Mouse (Mus musculus): ENCODE data around the gene Por. TPM values are rescaled to one million over a fixed set of nuclear protein-coding genes. Genes with fewer than 3 reads are reported as not detected.

Gene Por
- polyA plus RNA-seq, 1 experiment from 2014 or later, result 66.8 TPM

DNA sequence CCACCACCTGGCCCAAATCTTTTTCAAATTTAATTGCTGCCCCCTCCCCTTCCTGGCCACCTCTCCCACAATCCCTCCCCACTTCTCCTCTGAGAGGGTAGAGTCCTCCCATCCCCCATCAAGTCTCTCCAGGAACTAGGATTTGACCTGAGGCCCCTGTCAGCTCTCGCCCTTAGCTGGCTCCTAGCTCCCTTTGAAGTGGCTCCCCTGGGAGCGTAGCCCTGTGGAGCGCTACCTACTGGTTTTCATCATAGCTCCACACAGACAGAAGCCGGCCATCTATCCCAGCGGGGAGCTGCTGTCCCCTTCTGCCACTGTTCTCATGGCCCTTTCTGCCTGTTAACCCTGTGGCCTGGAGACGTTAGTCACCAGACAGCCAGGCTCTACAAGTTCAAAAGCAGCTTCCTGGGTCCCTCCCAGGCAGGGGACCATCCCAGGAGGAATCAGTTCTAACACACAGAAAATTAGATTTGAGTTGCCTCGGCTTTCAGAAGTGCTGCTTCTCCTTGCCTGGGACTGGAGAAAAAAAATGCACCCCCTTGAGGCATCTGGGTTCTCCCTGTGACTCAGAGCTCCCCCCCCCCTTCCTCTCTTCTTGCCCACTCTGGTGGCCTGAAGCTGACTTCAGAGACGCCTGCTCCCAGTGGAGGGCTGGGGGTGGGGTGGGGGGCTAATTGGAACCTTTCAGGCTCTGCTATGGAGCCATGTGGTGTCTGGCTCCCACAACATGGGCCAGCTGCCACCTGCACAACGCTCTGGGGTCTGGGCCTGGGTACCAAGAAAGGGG, 54.9 kb downstream of the Por start:
- H3K4me1 ChIP-seq, result peaks cover 59% of the 10 kb centered on the region

DNA sequence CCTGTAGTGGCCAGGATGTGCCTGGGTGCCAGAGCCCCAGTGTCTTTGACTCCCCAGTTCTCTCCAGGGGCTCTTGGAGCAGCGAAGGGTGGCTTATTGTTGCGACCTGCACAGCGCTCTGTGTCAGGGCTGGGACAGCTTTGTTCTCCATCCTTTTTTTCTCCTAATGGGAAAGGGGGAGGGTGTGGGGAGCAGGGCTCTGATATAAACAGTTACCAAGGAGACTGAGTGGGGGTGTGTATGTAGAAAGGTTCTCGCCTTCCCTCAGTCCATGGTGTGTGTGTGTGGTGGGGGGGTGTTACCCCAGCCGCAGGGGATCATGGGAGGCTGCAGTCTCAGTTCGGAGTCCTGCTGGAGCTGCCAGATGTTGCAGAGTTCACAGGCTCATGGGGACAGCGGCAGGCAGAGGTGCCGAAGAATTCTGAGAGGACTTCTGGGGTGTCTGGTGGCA, 55.6 kb downstream of the Por start:
- H3K4me1 ChIP-seq, result peaks cover 55% of the 10 kb centered on the region
- peak overlapping the region; percentile 39 for H3K4me3 ChIP-seq
- H3K27me3 ChIP-seq (ENCODE audit: insufficient read depth, poor library complexity, severe bottlenecking), result no peaks in the 10 kb centered on the region
- H3K27ac ChIP-seq, result peak overlapping the region; percentile 43
- H3K36me3 ChIP-seq, result peaks cover 28% of the 10 kb centered on the region
- 15% methylated on average over 8 of the region's 8 CpGs for whole genome bisulfite sequencing
- DNase-seq (ENCODE audit: low spot score), result no peak
- H3K9me3 ChIP-seq, result no peaks in the 10 kb centered on the region

More for the DNA sequence above, 54.9 kb downstream of the Por start:
- Histone ChIP-seq H3K9me3 (no peaks in the 10 kb centered on the region), H3K4me3 (0 out of 2 replicates have a peak overlapping the region, but pooled peaks have one; percentile 39), H3K36me3 (peaks cover 26% of the 10 kb centered on the region), H3K27ac (peak overlapping the region; percentile 43), H3K27me3 (ENCODE audit: insufficient read depth, poor library complexity, severe bottlenecking) (no peaks in the 10 kb centered on the region)
- 10% methylated on average over 9 of the region's 9 CpGs for WGBS
- DNase-seq (ENCODE audit: low spot score), result no peak

- 36% methylated on average over 6 of the region's 6 CpGs for WGBS
- H3K9me3 ChIP-seq, result no peaks in the 10 kb centered on the region
- H3K36me3 ChIP-seq, result peaks cover 33% of the 10 kb centered on the region
- peaks cover 55% of the 10 kb centered on the region for H3K4me1 ChIP-seq
- H3K27me3 ChIP-seq (ENCODE audit: insufficient read depth, poor library complexity, severe bottlenecking), result no peaks in the 10 kb centered on the region
- H3K4me3 ChIP-seq, result peak overlapping the region; percentile 39
- peak overlapping the region; percentile 52 for H3K27ac ChIP-seq
- DNase-seq (ENCODE audit: low spot score), result no peak
These were observed 56.2 kb downstream of the Por start for GRCm38 (mm10) chr5:135725991-135726390.

DNA sequence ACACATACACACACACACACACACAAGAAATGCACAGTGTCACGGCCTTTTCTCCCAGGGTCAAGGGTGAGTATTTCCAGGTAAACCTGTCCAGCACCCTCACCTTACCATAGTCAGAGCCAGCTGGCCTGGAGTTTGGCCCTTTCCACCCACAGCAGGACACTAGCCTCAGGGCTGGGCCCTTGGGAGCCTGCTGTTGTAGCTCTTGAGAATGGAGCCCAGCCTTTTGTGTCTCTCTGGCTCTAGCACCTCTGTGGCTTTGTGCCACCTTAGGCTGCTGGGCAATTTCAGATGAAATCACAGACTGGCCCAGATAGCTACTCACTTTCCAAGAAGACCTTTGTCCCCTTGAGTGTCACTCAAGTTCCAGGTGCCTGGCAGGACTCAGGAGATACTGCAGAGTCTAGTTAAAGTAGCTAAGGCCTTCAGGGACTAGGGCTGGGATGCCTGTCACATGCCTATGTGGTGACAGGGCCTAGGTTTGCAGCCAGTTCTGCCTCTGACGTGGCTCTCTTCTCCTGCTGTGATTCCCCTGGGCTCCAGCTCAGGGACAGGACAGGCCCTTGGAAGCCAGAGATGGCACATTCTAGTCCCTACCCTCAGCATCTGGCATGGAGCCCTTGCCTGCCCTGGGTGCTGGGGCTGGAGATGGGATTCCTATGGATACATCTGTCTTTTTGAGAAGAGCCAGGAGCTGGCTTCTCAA, 57.0 kb downstream of the Por start:
- DNase-seq (ENCODE audit: low spot score), result no peak
- Histone ChIP-seq H3K4me1 (peaks cover 55% of the 10 kb centered on the region), H3K4me3 (no peak overlapping the region), H3K27me3 (ENCODE audit: insufficient read depth, poor library complexity, severe bottlenecking) (no peaks in the 10 kb centered on the region), H3K36me3 (peaks cover 39% of the 10 kb centered on the region), H3K27ac (peak overlapping the region; percentile 52; the same call in 1 of the 2 replicates), H3K9me3 (no peaks in the 10 kb centered on the region)
- 64% methylated on average over 2 of the region's 2 CpGs for WGBS

GRCm38 (mm10) chr5:135727871-135728270, 58.0 kb downstream of the Por start:
- H3K36me3 ChIP-seq, result peaks cover 46% of the 10 kb centered on the region
- H3K27me3 ChIP-seq (ENCODE audit: insufficient read depth, poor library complexity, severe bottlenecking), result no peaks in the 10 kb centered on the region

DNA sequence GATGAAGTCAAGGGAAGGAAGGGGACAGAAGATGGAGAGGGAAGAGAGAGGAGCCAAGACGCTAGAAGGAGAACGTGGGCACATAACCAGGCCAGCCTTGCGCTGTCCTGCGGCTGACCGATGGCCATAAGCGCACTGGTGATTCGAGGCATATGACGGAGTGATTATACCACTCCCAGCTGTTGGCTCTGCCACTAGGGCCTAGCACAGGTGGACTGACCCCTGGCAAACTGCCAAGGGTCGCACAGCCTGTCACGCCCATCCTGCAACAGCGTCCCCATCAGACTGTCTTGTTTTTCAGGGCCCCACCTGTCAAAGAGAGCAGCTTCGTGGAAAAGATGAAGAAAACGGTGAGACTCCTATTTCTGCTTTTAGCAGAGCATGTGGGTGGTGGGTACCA, 58.5 kb downstream of the Por start:
- Histone ChIP-seq H3K9me3 (no peaks in the 10 kb centered on the region), H3K27me3 (ENCODE audit: insufficient read depth, poor library complexity, severe bottlenecking) (no peaks in the 10 kb centered on the region), H3K27ac (no peak overlapping the region), H3K4me1 (peaks cover 40% of the 10 kb centered on the region), H3K4me3 (no peak overlapping the region), H3K36me3 (peaks cover 50% of the 10 kb centered on the region)
- DNase-seq (ENCODE audit: low spot score), result no peak
- 91% methylated on average over 13 of the region's 13 CpGs for WGBS

More at GRCm38 (mm10) chr5:135727871-135728270, 58.0 kb downstream of the Por start:
- WGBS, result 91% methylated on average over 9 of the region's 9 CpGs
- DNase-seq (ENCODE audit: low spot score), result no peak
- Histone ChIP-seq H3K27ac (no peak overlapping the region), H3K4me3 (no peak overlapping the region), H3K9me3 (no peaks in the 10 kb centered on the region), H3K4me1 (peaks cover 45% of the 10 kb centered on the region)

- 91% methylated on average over 13 of the region's 13 CpGs for WGBS
- no peaks in the 10 kb centered on the region for H3K9me3 ChIP-seq
- peaks cover 60% of the 10 kb centered on the region for H3K36me3 ChIP-seq
- DNase-seq (ENCODE audit: low spot score), result no peak
- H3K27me3 ChIP-seq (ENCODE audit: insufficient read depth, poor library complexity, severe bottlenecking), result no peaks in the 10 kb centered on the region
- peaks cover 31% of the 10 kb centered on the region for H3K4me1 ChIP-seq
- H3K4me3 ChIP-seq, result no peak overlapping the region
- no peak overlapping the region for H3K27ac ChIP-seq
These were observed 59.5 kb downstream of the Por start for GRCm38 (mm10) chr5:135729351-135729750.

GRCm38 (mm10) chr5:135730278-135730677, 60.4 kb downstream of the Por start:
- H3K27ac ChIP-seq, result no peak overlapping the region
- no peak for DNase-seq (ENCODE audit: low spot score)
- no peaks in the 10 kb centered on the region for H3K9me3 ChIP-seq
- H3K4me1 ChIP-seq, result peaks cover 21% of the 10 kb centered on the region
- no peak overlapping the region for H3K4me3 ChIP-seq
- H3K27me3 ChIP-seq (ENCODE audit: insufficient read depth, poor library complexity, severe bottlenecking), result no peaks in the 10 kb centered on the region
- 93% methylated on average over 10 of the region's 10 CpGs for WGBS
- H3K36me3 ChIP-seq, result peaks cover 70% of the 10 kb centered on the region

GRCm38 (mm10) chr5:135730916-135731315, 61.1 kb downstream of the Por start:
- 88% methylated on average over 10 of the region's 10 CpGs for WGBS
- no peak overlapping the region for H3K4me3 ChIP-seq
- no peak overlapping the region for H3K27ac ChIP-seq
- H3K9me3 ChIP-seq, result no peaks in the 10 kb centered on the region
- no peak for DNase-seq (ENCODE audit: low spot score)
- no peaks in the 10 kb centered on the region for H3K27me3 ChIP-seq (ENCODE audit: insufficient read depth, poor library complexity, severe bottlenecking)
- peaks cover 15% of the 10 kb centered on the region for H3K4me1 ChIP-seq
- H3K36me3 ChIP-seq, result peaks cover 76% of the 10 kb centered on the region

- Histone ChIP-seq H3K27ac (no peak overlapping the region), H3K27me3 (ENCODE audit: insufficient read depth, poor library complexity, severe bottlenecking) (no peaks in the 10 kb centered on the region), H3K4me3 (no peak overlapping the region), H3K36me3 (peaks cover 80% of the 10 kb centered on the region), H3K4me1 (peaks cover 11% of the 10 kb centered on the region), H3K9me3 (no peaks in the 10 kb centered on the region)
- no peak for DNase-seq (ENCODE audit: low spot score)
- 89% methylated on average over 16 of the region's 16 CpGs for WGBS
These were observed 61.5 kb downstream of the Por start for GRCm38 (mm10) chr5:135731322-135731721.

GRCm38 (mm10) chr5:135733071-135733470, 63.2 kb downstream of the Por start:
- Histone ChIP-seq H3K36me3 (peaks cover 90% of the 10 kb centered on the region), H3K27me3 (ENCODE audit: insufficient read depth, poor library complexity, severe bottlenecking) (no peaks in the 10 kb centered on the region), H3K9me3 (no peaks in the 10 kb centered on the region), H3K4me3 (no peak overlapping the region), H3K4me1 (peaks cover 3% of the 10 kb centered on the region; the same call in 1 of the 2 replicates), H3K27ac (no peak overlapping the region)
- DNase-seq (ENCODE audit: low spot score), result no peak
- 88% methylated on average over 4 of the region's 4 CpGs for WGBS

DNA sequence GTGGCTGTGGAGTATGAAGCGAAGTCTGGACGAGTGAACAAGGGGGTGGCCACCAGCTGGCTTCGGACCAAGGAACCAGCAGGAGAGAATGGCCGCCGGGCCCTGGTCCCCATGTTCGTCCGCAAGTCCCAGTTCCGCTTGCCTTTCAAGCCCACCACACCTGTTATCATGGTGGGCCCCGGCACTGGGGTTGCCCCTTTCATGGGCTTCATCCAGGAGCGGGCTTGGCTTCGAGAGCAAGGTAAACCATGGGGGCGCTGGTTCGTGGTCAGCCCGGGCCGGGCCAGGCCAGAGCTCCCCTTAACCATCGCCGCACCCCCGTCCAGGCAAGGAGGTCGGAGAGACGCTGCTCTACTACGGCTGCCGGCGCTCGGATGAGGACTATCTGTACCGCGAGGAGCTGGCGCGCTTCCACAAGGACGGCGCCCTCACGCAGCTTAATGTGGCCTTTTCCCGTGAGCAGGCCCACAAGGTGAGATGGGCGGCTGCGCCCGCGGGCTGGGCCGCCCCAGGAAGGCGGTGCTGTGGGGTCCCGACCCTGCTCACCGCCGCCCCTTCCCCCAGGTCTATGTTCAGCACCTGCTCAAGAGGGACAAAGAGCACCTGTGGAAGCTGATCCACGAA, 64.3 kb downstream of the Por start:
- no peaks in the 10 kb centered on the region for H3K27me3 ChIP-seq (ENCODE audit: insufficient read depth, poor library complexity, severe bottlenecking)
- peaks cover 82% of the 10 kb centered on the region for H3K36me3 ChIP-seq
- peaks cover 6% of the 10 kb centered on the region; the same call in 1 of the 2 replicates for H3K4me1 ChIP-seq
- H3K4me3 ChIP-seq, result no peak overlapping the region
- no peak overlapping the region for H3K27ac ChIP-seq
- 89% methylated on average over 42 of the region's 42 CpGs for WGBS
- no peak for DNase-seq (ENCODE audit: low spot score)
- no peaks in the 10 kb centered on the region for H3K9me3 ChIP-seq

DNA sequence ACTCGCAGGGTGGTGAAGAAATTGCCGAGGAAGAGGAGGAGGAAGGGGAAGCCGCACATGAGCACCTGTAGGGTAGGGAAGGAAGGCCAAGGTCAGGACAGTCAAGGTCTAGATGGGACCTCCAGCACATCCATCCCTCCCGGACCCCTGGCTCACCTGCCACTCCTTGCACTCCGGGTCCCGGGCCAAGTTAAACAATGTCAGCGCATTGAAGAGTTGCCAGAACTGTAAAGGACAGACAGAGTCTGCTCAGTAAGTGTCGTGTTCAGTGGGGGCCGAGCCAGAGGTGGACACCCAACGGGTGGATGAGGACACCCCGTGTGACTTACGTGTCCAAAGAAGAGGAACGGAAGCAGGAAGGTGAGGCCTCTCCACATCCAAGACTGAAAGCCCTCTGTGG, 65.9 kb downstream of the Por start:
- WGBS, result 92% methylated on average over 13 of the region's 13 CpGs
- Histone ChIP-seq H3K36me3 (peaks cover 75% of the 10 kb centered on the region), H3K4me3 (no peak overlapping the region)

More for the DNA sequence above, 65.9 kb downstream of the Por start:
- Histone ChIP-seq H3K27me3 (ENCODE audit: insufficient read depth, poor library complexity, severe bottlenecking) (no peaks in the 10 kb centered on the region), H3K27ac (no peak overlapping the region), H3K4me1 (peaks cover 6% of the 10 kb centered on the region; the same call in 1 of the 2 replicates), H3K9me3 (no peaks in the 10 kb centered on the region)
- DNase-seq (ENCODE audit: low spot score), result no peak
